Mouse (Mus musculus) layer of hippocampus, adult 6 months (tissue): ENCODE measurements around the gene Uncx. TPM values are rescaled to one million over a fixed set of nuclear protein-coding genes. Genes with fewer than 3 reads are reported as not detected.

Source experiments
- long read RNA-seq, 2 experiments: library from polyadenylated mRNA; unstranded; transcript quantifications; one replicate each; pipeline ENCODE4 v2.0.0; 2019 to 2020
- polyA plus RNA-seq: library from polyadenylated mRNA; unstranded; fragments of <200 nt; fragmentation: Nextera tagmentation; gene quantifications from 2 replicates; pipeline ENCODE4 v1.2.3, GENCODE M21; 2021

Uncx gene
- 0.09 TPM in 1 of 2 replicates, not detected in the other for polyA plus RNA-seq
- long read RNA-seq, experiment 1, partial matches to known transcripts: 0 of 1 reads
- long read RNA-seq, experiment 1, other reads (novel, unspliced or antisense): 0 of 1 reads
- long read RNA-seq, experiment 2, partial matches to known transcripts: 2 of 5 reads
- long read RNA-seq, experiment 2, other reads (novel, unspliced or antisense): 0 of 5 reads

GRCm38 (mm10) chr5:139543214-139543613 is at the start of gene Uncx:
Uncx (plus strand) TSS chr5:139543494.

Other genes starting within 250 kb of the Uncx start
- 36.4 and 43.4 TPM in 2 replicates for gene Adap1, start 217.9 kb upstream of the Uncx start, polyA plus RNA-seq
- gene Cox19, start 192.1 kb upstream of the Uncx start, polyA plus RNA-seq: 52.3 and 54.0 TPM in 2 replicates
- not detected in 2 replicates for gene Cyp2w1, start 190.9 kb upstream of the Uncx start, polyA plus RNA-seq
- gene Gpr146, start 165.8 kb upstream of the Uncx start, polyA plus RNA-seq: 7.1 and 10.4 TPM in 2 replicates
- gene C130050O18Rik, start 138.2 kb upstream of the Uncx start, polyA plus RNA-seq: 0.28 and 0.44 TPM in 2 replicates
- 1.6 and 2.7 TPM in 2 replicates for gene Gper1, start 120.3 kb upstream of the Uncx start, polyA plus RNA-seq
- gene 3110082I17Rik, start 83.0 kb upstream of the Uncx start, polyA plus RNA-seq: 10.8 and 12.9 TPM in 2 replicates
- gene Zfand2a, start 58.9 kb upstream of the Uncx start, polyA plus RNA-seq: 15.7 and 18.5 TPM in 2 replicates
- gene Micall2, start 192.8 kb downstream of the Uncx start, polyA plus RNA-seq: 1.5 and 1.9 TPM in 2 replicates
- gene Ints1, start 232.2 kb downstream of the Uncx start, polyA plus RNA-seq: 17.1 and 20.3 TPM in 2 replicates
- 1.0 and 1.6 TPM in 2 replicates for gene Mafk, start 248.0 kb downstream of the Uncx start, polyA plus RNA-seq